22 mouse cellular contexts compared by ENCODE assay signal in genomic region chr16:94117333-94117732, GRCm38 (mm10). TPM values are rescaled to one million over a fixed set of nuclear protein-coding genes. Genes with fewer than 3 reads are reported as not detected.
DNase-seq lines count a peak whose midpoint lies in the region; ATAC-seq and TF ChIP-seq lines count a peak whose summit lies in the region.
"Had no signal": no experiment of that assay in that cellular context is flagged by ENCODE, and none has a peak within 500 bp of the region (broad histone marks: within the 10 kb centered on the region; RNA-seq: fewer than 3 reads in every experiment).

No protein-coding gene starts in this region.

- H3K9me3 ChIP-seq in lung, embryonic 16.5 days (ENCODE audit: control insufficient read depth, low read length), result no peaks in the 10 kb centered on the region
- H3K9me3 ChIP-seq in stomach, embryonic 14.5 days (ENCODE audit: control insufficient read depth, low read depth, low read length), result no peaks in the 10 kb centered on the region
- H3K9me3 ChIP-seq in stomach, postnatal 0 days (ENCODE audit: control insufficient read depth, low read length), result no peaks in the 10 kb centered on the region
- H3K9me3 ChIP-seq: heart, embryonic 13.5 days; liver, embryonic 12.5 days; midbrain, embryonic 12.5 days had no signal

- intact Hi-C loops in heart, postnatal 10 days (cut with DNase I), result loop anchor here (5.0 kb wide), 1 partner anchor 135 kb away; no protein-coding TSS in a partner anchor
- intact Hi-C loops in heart, adult 2 months (cut with DNase I), result no loop called here

- TF ChIP-seq POLR2A in heart, adult 2 months (IDR thresholded peaks at IDR 0.05; ENCODE audit: insufficient read depth, low read depth, low read length), result no peak

- no peak overlapping the region for H3K9ac ChIP-seq in heart, adult 2 months (ENCODE audit: low read depth, low read length)
- H3K9ac ChIP-seq in lung, embryonic 16.5 days (ENCODE audit: low read length), result no peak overlapping the region
- H3K9ac ChIP-seq in stomach, embryonic 14.5 days (replicated peaks; ENCODE audit: low read depth, low read length), result no peak overlapping the region
- H3K9ac ChIP-seq in stomach, postnatal 0 days (ENCODE audit: low read length), result no peak overlapping the region
- H3K9ac ChIP-seq: heart, embryonic 13.5 days; liver, embryonic 12.5 days; midbrain, embryonic 12.5 days had no signal

- H3K4me2 ChIP-seq in lung, embryonic 16.5 days (ENCODE audit: low read depth, low read length), result no peak overlapping the region
- no peak overlapping the region for H3K4me2 ChIP-seq in stomach, embryonic 14.5 days (replicated peaks; ENCODE audit: low read depth, low read length)
- no peak overlapping the region for H3K4me2 ChIP-seq in stomach, postnatal 0 days (replicated peaks; ENCODE audit: low read depth)
- H3K4me2 ChIP-seq: heart, embryonic 13.5 days; liver, embryonic 12.5 days; midbrain, embryonic 12.5 days had no signal

- no peak for TF ChIP-seq EP300 in heart, adult 2 months (IDR thresholded peaks at IDR 0.05; ENCODE audit: insufficient read depth, low read depth, low read length)
- TF ChIP-seq EP300 in stomach, postnatal 0 days (optimal IDR thresholded peaks at IDR 0.05), result no peak

- no peak overlapping the region for H3K4me3 ChIP-seq in heart, adult 2 months
- no peak overlapping the region for H3K4me3 ChIP-seq in lung, embryonic 16.5 days (ENCODE audit: low read length)
- H3K4me3 ChIP-seq in stomach, embryonic 14.5 days (ENCODE audit: low read depth, low read length), result no peak overlapping the region
- no peak overlapping the region for H3K4me3 ChIP-seq in stomach, postnatal 0 days (ENCODE audit: low read depth, low read length)
- H3K4me3 ChIP-seq: gastrocnemius, adult 2 months; heart, embryonic 13.5 days; liver, embryonic 12.5 days; midbrain, embryonic 12.5 days had no signal

- no peak overlapping the region for H3K27ac ChIP-seq in heart, adult 2 months
- no peak overlapping the region for H3K27ac ChIP-seq in lung, embryonic 16.5 days (ENCODE audit: low read length)
- H3K27ac ChIP-seq in stomach, embryonic 14.5 days (ENCODE audit: low read length), result no peak overlapping the region
- H3K27ac ChIP-seq in stomach, postnatal 0 days (replicated peaks), result no peak overlapping the region
- H3K27ac ChIP-seq: gastrocnemius, adult 2 months; heart, embryonic 13.5 days; hindbrain, postnatal 0 days; liver, embryonic 12.5 days; macrophage; midbrain, embryonic 12.5 days had no signal

- peaks cover 1% of the 10 kb centered on the region; the same call in 1 of the 2 replicates for H3K27me3 ChIP-seq in heart, adult 2 months (ENCODE audit: control insufficient read depth, insufficient read depth, low read length)
- no peaks in the 10 kb centered on the region; the same call in 1 of the 2 replicates for H3K27me3 ChIP-seq in lung, embryonic 16.5 days (ENCODE audit: control insufficient read depth, insufficient read depth, low read depth, low read length)
- H3K27me3 ChIP-seq in stomach, embryonic 14.5 days (ENCODE audit: control insufficient read depth, insufficient read depth, low read length), result no peaks in the 10 kb centered on the region
- H3K27me3 ChIP-seq in stomach, postnatal 0 days (ENCODE audit: control insufficient read depth, insufficient read depth, low read length), result no peaks in the 10 kb centered on the region; the same call in 1 of the 2 replicates

- H3K4me1 ChIP-seq in heart, adult 2 months (ENCODE audit: control insufficient read depth, insufficient read depth, low read length), result no peaks in the 10 kb centered on the region
- peaks cover 10% of the 10 kb centered on the region for H3K4me1 ChIP-seq in lung, embryonic 16.5 days (replicated peaks; ENCODE audit: control insufficient read depth, insufficient read depth, low read length)
- H3K4me1 ChIP-seq in stomach, embryonic 14.5 days (ENCODE audit: control insufficient read depth, insufficient read depth, low read length), result peaks cover 7% of the 10 kb centered on the region
- no peaks in the 10 kb centered on the region for H3K4me1 ChIP-seq in stomach, postnatal 0 days (replicated peaks; ENCODE audit: control insufficient read depth, insufficient read depth)
- H3K4me1 ChIP-seq: liver, embryonic 12.5 days had no signal

- DNase-seq in heart, postnatal 10 days, result peak; percentile 30 to 38
- no peak for DNase-seq in heart, adult 2 months
- no peak for DNase-seq in lung, postnatal 14 days
- no peak for DNase-seq in stomach, postnatal 0 days (ENCODE audit: low spot score)
- DNase-seq in adrenal gland, postnatal 25 days, result no peak
- DNase-seq: cerebellum, adult 8-10 months; gastrocnemius, adult 2 months; heart, postnatal 36 days; kidney, adult 8-10 months; kidney, postnatal 14 days; left cerebral cortex, postnatal 4 days; right cerebral cortex, postnatal 25 days had no signal

- WGBS in heart, adult 2 months, result 49% methylated on average over 6 of the region's 6 CpGs
- WGBS in lung, embryonic 16.5 days, result 38% methylated on average over 6 of the region's 6 CpGs
- 29% methylated on average over 6 of the region's 6 CpGs for WGBS in stomach, embryonic 14.5 days
- 20% methylated on average over 6 of the region's 6 CpGs for WGBS in stomach, postnatal 0 days

- no peak for TF ChIP-seq CTCF in heart, adult 2 months (IDR thresholded peaks at IDR 0.05)
- no peak for TF ChIP-seq CTCF in stomach, postnatal 0 days (IDR thresholded peaks at IDR 0.05; ENCODE audit: low read depth)

- no peaks in the 10 kb centered on the region for H3K36me3 ChIP-seq in heart, adult 2 months (ENCODE audit: control insufficient read depth, insufficient read depth, low read length)
- no peaks in the 10 kb centered on the region for H3K36me3 ChIP-seq in lung, embryonic 16.5 days (ENCODE audit: control insufficient read depth, insufficient read depth, low read length)
- H3K36me3 ChIP-seq in stomach, embryonic 14.5 days (ENCODE audit: control insufficient read depth, insufficient read depth, low read length), result no peaks in the 10 kb centered on the region
- no peaks in the 10 kb centered on the region for H3K36me3 ChIP-seq in stomach, postnatal 0 days (ENCODE audit: control insufficient read depth, insufficient read depth, low read length)
- H3K36me3 ChIP-seq: heart, embryonic 13.5 days; liver, embryonic 12.5 days; midbrain, embryonic 12.5 days had no signal

- ATAC-seq in lung, embryonic 16.5 days (ENCODE audit: low read depth), result peak; percentile 60
- peak; percentile 81 for ATAC-seq in stomach, embryonic 14.5 days (ENCODE audit: insufficient number of reproducible peaks, insufficient read depth, low FRiP score, low read depth)
- no peak for ATAC-seq in stomach, postnatal 0 days (ENCODE audit: low FRiP score, low TSS enrichment)
- ATAC-seq: hindbrain, postnatal 0 days; liver, embryonic 12.5 days had no signal

- no peaks in the 10 kb centered on the region for H3K79me2 ChIP-seq in heart, adult 2 months (replicated peaks; ENCODE audit: control insufficient read depth, insufficient read depth, low read length)

RNA-seq across cellular contexts. Expression of gene Sim2, which starts 32.6 kb away (rescaled TPM):
- total RNA-seq in heart, postnatal 10 days (2021), result not detected
- not detected for total RNA-seq in heart, adult 2 months (2021)
- 0.12 TPM in 1 of 2 replicates, not detected in the other for polyA plus RNA-seq in heart, adult 2 months (2012; rRNA removed)
- polyA plus RNA-seq in lung, embryonic 16.5 days (2015; fragmentation: Nextera tagmentation; extraction: Ambion mirVana), result 0.11 and 0.13 TPM in 2 replicates
- 0.22 and 0.27 TPM in 2 replicates for polyA plus RNA-seq in stomach, embryonic 14.5 days (2014; fragmentation: Nextera tagmentation; extraction: Ambion mirVana)
- polyA plus RNA-seq in stomach, postnatal 0 days (2015; fragmentation: Nextera tagmentation; extraction: Ambion mirVana), result 0.17 and 0.31 TPM in 2 replicates
- not detected in 2 replicates for total RNA-seq in adrenal gland, postnatal 25 days (2021)
- total RNA-seq: adrenal gland, adult 18-20 months; heart, postnatal 36 days; hindbrain, postnatal 0 days; left cerebral cortex, adult 18-20 months had no signal
- polyA plus RNA-seq: hindbrain, postnatal 0 days; liver, embryonic 12.5 days; macrophage; spleen, adult 2 months had no signal

Comparison
In these comparisons a context has a peak if more than half of its experiments do, and no peak if none do; other contexts are left out.
1. DNase-seq: peak in heart, postnatal 10 days (2 of 2); none in heart, adult 2 months (0 of 2), lung, postnatal 14 days (single experiment), stomach, postnatal 0 days (single experiment) and adrenal gland, postnatal 25 days (single experiment).